8 mouse cellular contexts compared by ENCODE assay signal in genomic region chr15:78528726-78529411, GRCm38 (mm10). TPM values are rescaled to one million over a fixed set of nuclear protein-coding genes. Genes with fewer than 3 reads are reported as not detected.
DNase-seq lines count a peak whose midpoint lies in the region; ATAC-seq and TF ChIP-seq lines count a peak whose summit lies in the region.

No protein-coding gene starts in this region.

- ATAC-seq in intestine, postnatal 0 days = no peak

- TF ChIP-seq CTCF in MEL (IDR thresholded peaks at IDR 0.05 in 2 of 3, conservative IDR thresholded peaks at IDR 0.05 in 1 of 3; ENCODE audit: control insufficient read depth in 1 of 3, insufficient read depth in 1 of 3, low read depth in 2 of 3, low read length in 3 of 3, poor library complexity in 1 of 3, severe bottlenecking in 1 of 3) = no peak
- no peak for TF ChIP-seq CTCF in intestine, postnatal 0 days (IDR thresholded peaks at IDR 0.05; ENCODE audit: low read depth)

- no peaks in the 10 kb centered on the region for H3K9me3 ChIP-seq in MEL (replicated peaks; ENCODE audit: insufficient read depth, low read length)
- no peaks in the 10 kb centered on the region for H3K9me3 ChIP-seq in intestine, postnatal 0 days (ENCODE audit: control insufficient read depth)

- 38% methylated on average over 11 of the region's 11 CpGs for WGBS in intestine, postnatal 0 days

- H3K4me2 ChIP-seq in intestine, postnatal 0 days (replicated peaks; ENCODE audit: low read depth) = peak overlapping the region; percentile 48

- peaks cover 1 to 2% of the 10 kb centered on the region in 2 experiments; a peak in 1 of 4 replicates for H3K27me3 ChIP-seq in MEL (ENCODE audit: control insufficient read depth in 1 of 2, insufficient read depth in 2 of 2, low read length in 2 of 2)
- no peaks in the 10 kb centered on the region for H3K27me3 ChIP-seq in intestine, postnatal 0 days (replicated peaks; ENCODE audit: control insufficient read depth, insufficient read depth, low read length)

- no peak for TF ChIP-seq EP300 in MEL (IDR thresholded peaks at IDR 0.05; ENCODE audit: low read depth in 1 of 2, low read length in 2 of 2)

- no peak overlapping the region; the same call in 1 of the 2 replicates for H3K9ac ChIP-seq in MEL (ENCODE audit: control insufficient read depth, low read depth, low read length, poor library complexity, severe bottlenecking)
- H3K9ac ChIP-seq in intestine, postnatal 0 days (ENCODE audit: low read depth, low read length) = 0 out of 2 replicates have a peak overlapping the region, but pooled peaks have one; percentile 38

- H3K79me2 ChIP-seq in MEL (ENCODE audit: control insufficient read depth, insufficient read depth, low read length, poor library complexity) = no peaks in the 10 kb centered on the region

- H3K4me3 ChIP-seq in MEL (ENCODE audit: control insufficient read depth in 1 of 2, insufficient read depth in 1 of 2, low read depth in 2 of 2, low read length in 2 of 2) = peak overlapping the region; percentile 12 to 35; a peak in 3 of 4 replicates
- peak overlapping the region; percentile 24 for H3K4me3 ChIP-seq in intestine, postnatal 0 days (ENCODE audit: low read depth, low read length)

- TF ChIP-seq RAD21 in MEL (IDR thresholded peaks at IDR 0.05; ENCODE audit: low read depth, low read length) = no peak

- TF ChIP-seq POLR2A in MEL (IDR thresholded peaks at IDR 0.05; ENCODE audit: control insufficient read depth in 1 of 2, insufficient read depth in 1 of 2, low read depth in 1 of 2, low read length in 2 of 2, poor library complexity in 1 of 2) = no peak

- peaks cover 0 to 3% of the 10 kb centered on the region in 2 experiments; a peak in 1 of 4 replicates for H3K36me3 ChIP-seq in MEL (ENCODE audit: control insufficient read depth in 1 of 2, insufficient read depth in 2 of 2, low read length in 2 of 2)
- no peaks in the 10 kb centered on the region; the same call in 1 of the 2 replicates for H3K36me3 ChIP-seq in intestine, postnatal 0 days (ENCODE audit: control insufficient read depth, insufficient read depth)

- H3K27ac ChIP-seq in MEL (ENCODE audit: control insufficient read depth, low read depth, low read length) = no peak overlapping the region
- peak overlapping the region; percentile 61 for H3K27ac ChIP-seq in intestine, postnatal 0 days (ENCODE audit: low read depth, low read length)

- no peaks in the 10 kb centered on the region; a peak in 1 of 4 replicates for H3K4me1 ChIP-seq in MEL (ENCODE audit: control insufficient read depth in 1 of 2, insufficient read depth in 2 of 2, low read length in 2 of 2)
- H3K4me1 ChIP-seq in intestine, postnatal 0 days (replicated peaks; ENCODE audit: control insufficient read depth, insufficient read depth, low read length) = no peaks in the 10 kb centered on the region

- peak; percentile 85 for DNase-seq in 3T3-L1 (ENCODE audit: low read depth, low spot score)
- DNase-seq in MEL (ENCODE audit: low read depth, low spot score) = no peak
- peak; percentile 71 to 85 for DNase-seq in heart, adult 18-20 months
- peak; percentile 64 for DNase-seq in lung, postnatal 10 days
- no peak for DNase-seq in embryo, embryonic 10.5 days (ENCODE audit: low spot score)
- DNase-seq in layer of hippocampus, adult 8-10 months (ENCODE audit: low spot score in 2 of 2) = no peak
- DNase-seq in spleen, postnatal 10 days (ENCODE audit: low spot score in 2 of 2) = no peak

TF ChIP-seq in MEL, 35 proteins besides CTCF, POLR2A, EP300 and RAD21:
- TF ChIP-seq GABPA (IDR thresholded peaks at IDR 0.05; ENCODE audit: low read depth, low read length) = no peak
- peak; percentile 74 for TF ChIP-seq USF1 (IDR thresholded peaks at IDR 0.05; ENCODE audit: low read depth, low read length)
- TF ChIP-seq MEF2A (IDR thresholded peaks at IDR 0.05; ENCODE audit: extremely low read depth, insufficient replicate concordance, low read depth, low read length, poor library complexity, severe bottlenecking) = no peak
- peak in 1 of 2 experiments; percentile 45; a peak in 1 of 4 replicates for TF ChIP-seq USF2 (IDR thresholded peaks at IDR 0.05; ENCODE audit: borderline replicate concordance in 1 of 2, insufficient read depth in 1 of 2, low read depth in 1 of 2, low read length in 2 of 2)

RNA-seq across cellular contexts. Expression of gene C1qtnf6, which starts 2.3 kb away (rescaled TPM):
- 0.15 and 0.20 TPM in 2 replicates for total RNA-seq in MEL (2012; rRNA removed)
- 1 to 10 TPM in 1 of 2 experiments, not detected in 1; 1.3 TPM for polyA plus RNA-seq in MEL (2012; ENCODE audit: insufficient read depth in 1 of 2, insufficient read length in 2 of 2, low read depth in 1 of 2, low replicate concordance in 2 of 2, missing spikeins in 1 of 2)
- 1 to 10 TPM; 7.8 to 7.9 TPM for total RNA-seq in heart, adult 18-20 months (2021)
- polyA plus RNA-seq in intestine, postnatal 0 days (2015; fragmentation: Nextera tagmentation; extraction: Ambion mirVana) = 14.3 and 16.0 TPM in 2 replicates
- 1 to 10 TPM; 2.1 to 3.4 (median 3.0) TPM for total RNA-seq in layer of hippocampus, adult 8-10 months (2022)

RNA-seq across cellular contexts. Expression of gene Sstr3, which starts 15.6 kb away (rescaled TPM):
- not detected in 2 replicates for total RNA-seq in MEL (2012; rRNA removed)
- not detected for polyA plus RNA-seq in MEL (2012; ENCODE audit: insufficient read depth in 1 of 2, insufficient read length in 2 of 2, low read depth in 1 of 2, low replicate concordance in 2 of 2, missing spikeins in 1 of 2)
- not detected for total RNA-seq in heart, adult 18-20 months (2021)
- polyA plus RNA-seq in intestine, postnatal 0 days (2015; fragmentation: Nextera tagmentation; extraction: Ambion mirVana) = 0.05 and 0.10 TPM in 2 replicates
- 10 to 100 TPM; 25.8 to 31.9 (median 27.1) TPM for total RNA-seq in layer of hippocampus, adult 8-10 months (2022)

RNA-seq across cellular contexts. Expression of gene Il2rb, which starts 33.8 kb away (rescaled TPM):
- 0.04 TPM in 1 of 2 replicates, not detected in the other for total RNA-seq in MEL (2012; rRNA removed)
- polyA plus RNA-seq in MEL (2012; ENCODE audit: insufficient read depth in 1 of 2, insufficient read length in 2 of 2, low read depth in 1 of 2, low replicate concordance in 2 of 2, missing spikeins in 1 of 2) = not detected
- total RNA-seq in heart, adult 18-20 months (2021) = 1 to 10 TPM in 1 of 2 experiments, under 1 TPM in 1; 0.55 to 2.4 TPM
- polyA plus RNA-seq in intestine, postnatal 0 days (2015; fragmentation: Nextera tagmentation; extraction: Ambion mirVana) = 0.58 and 0.63 TPM in 2 replicates
- under 1 TPM; 0.12 to 0.50 (median 0.30) TPM for total RNA-seq in layer of hippocampus, adult 8-10 months (2022)

RNA-seq across cellular contexts. Expression of gene Rac2, which starts 43.7 kb away (rescaled TPM):
- total RNA-seq in MEL (2012; rRNA removed) = 257 and 268 TPM in 2 replicates
- 100 to 1,000 TPM; 772 to 881 TPM for polyA plus RNA-seq in MEL (2012; ENCODE audit: insufficient read depth in 1 of 2, insufficient read length in 2 of 2, low read depth in 1 of 2, low replicate concordance in 2 of 2, missing spikeins in 1 of 2)
- 10 to 100 TPM in 1 of 2 experiments, 1 to 10 TPM in 1; 2.2 to 19.1 TPM for total RNA-seq in heart, adult 18-20 months (2021)
- polyA plus RNA-seq in intestine, postnatal 0 days (2015; fragmentation: Nextera tagmentation; extraction: Ambion mirVana) = 9.0 and 9.9 TPM in 2 replicates
- 10 to 100 TPM in 1 of 4 experiments, 1 to 10 TPM in 3; 1.5 to 21.5 (median 4.6) TPM for total RNA-seq in layer of hippocampus, adult 8-10 months (2022)

Comparison
In these comparisons a context has a peak if more than half of its experiments do, and no peak if none do; other contexts are left out.
1. DNase-seq: peak in 3T3-L1 (single experiment), heart, adult 18-20 months (2 of 2) and lung, postnatal 10 days (single experiment); none in MEL (single experiment), embryo, embryonic 10.5 days (single experiment), layer of hippocampus, adult 8-10 months (0 of 2) and spleen, postnatal 10 days (0 of 2).
2. RNA of gene Sstr3, which starts 15.6 kb away (total RNA-seq): 25.8 to 31.9 TPM in layer of hippocampus, adult 8-10 months; not detected in MEL and not detected in heart, adult 18-20 months; every median in the first group is over 10 times any median in the second.